Mouse (Mus musculus): ENCODE measurements at regions not wholly inside any gene's neighbourhood (a gene's known extent, or its start where the extent isn't known, plus 50 kb on each side); places are given as distances from the start of the nearest gene placed in this dataset.

- TF ChIP-seq CTCF (IDR thresholded peaks at IDR 0.05; ENCODE audit: extremely low read depth, insufficient read length, insufficient replicate concordance, low read depth, low read length) (no peak), POLR2A (IDR thresholded peaks at IDR 0.05; ENCODE audit: low read depth, low read length) (no peak)
Observed at GRCm38 (mm10) chr15:62190224-62190910, 1267.6 kb upstream of the A1bg start.

Data from small intestine, adult 2 months (tissue).